Mouse (Mus musculus): ENCODE measurements at regions not wholly inside any gene's neighbourhood (a gene's known extent, or its start where the extent isn't known, plus 50 kb on each side); places are given as distances from the start of the nearest gene placed in this dataset.
"Not testable (repeated sequence)": the region's sequence is repeated elsewhere in the genome, so short reads cannot be mapped to it uniquely, and the experiment has no call there.

GRCm38 (mm10) chr17:79977154-79977571, 81.2 kb upstream of the Atl2 start:
- H3K4me3 ChIP-seq (ENCODE audit: low read depth, low read length): no peak overlapping the region
- no peak overlapping the region for H3K4me2 ChIP-seq
- ATAC-seq (ENCODE audit: insufficient read depth) (peak; percentile 67), DNase-seq (peak; percentile 80)
- no peaks in the 10 kb centered on the region for H3K36me3 ChIP-seq (ENCODE audit: insufficient read depth)
- no peak for TF ChIP-seq CTCF (IDR thresholded peaks at IDR 0.05; ENCODE audit: low read depth)
- H3K9me3 ChIP-seq (ENCODE audit: low read depth, low read length): no peaks in the 10 kb centered on the region
- H3K27me3 ChIP-seq (ENCODE audit: insufficient read depth, low read length): no peaks in the 10 kb centered on the region
- no peak overlapping the region for H3K27ac ChIP-seq (ENCODE audit: low read depth)
- peaks cover 3% of the 10 kb centered on the region for H3K4me1 ChIP-seq (ENCODE audit: insufficient read depth)
- 34% methylated on average over 3 of the region's 3 CpGs for WGBS
- no peak overlapping the region for H3K9ac ChIP-seq

DNA sequence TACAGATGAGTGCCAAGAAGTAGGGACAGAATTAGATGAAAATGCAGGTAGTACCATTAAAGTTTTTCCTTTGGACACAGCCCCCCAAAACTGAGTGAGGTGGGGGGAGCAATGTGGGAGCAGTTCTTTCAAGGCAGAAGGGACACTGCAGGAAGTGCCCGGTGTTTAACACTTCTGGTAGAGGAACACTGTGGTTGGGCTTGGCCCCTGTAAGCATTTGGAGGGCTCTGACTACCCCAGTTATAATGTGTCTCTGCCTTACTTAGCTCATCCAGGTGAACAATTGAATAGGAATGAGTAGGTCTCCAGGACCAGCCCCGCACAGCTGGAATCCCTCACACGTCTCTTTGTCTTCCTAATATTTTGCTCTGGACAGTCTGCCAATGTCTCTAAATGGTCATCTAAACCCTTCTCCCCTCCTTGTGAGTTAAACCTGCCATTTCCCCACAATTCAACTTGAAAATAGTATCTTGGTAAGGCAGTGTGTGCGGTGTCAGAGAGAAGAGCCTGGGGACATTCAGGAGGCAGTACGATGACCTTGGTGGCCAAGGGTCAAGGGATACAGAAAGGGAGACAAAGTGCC, 80.7 kb upstream of the Atl2 start:
- H3K4me1 ChIP-seq (ENCODE audit: insufficient read depth): peaks cover 3% of the 10 kb centered on the region
- peak overlapping the region; percentile 38 for H3K4me2 ChIP-seq
- no peaks in the 10 kb centered on the region for H3K27me3 ChIP-seq (ENCODE audit: insufficient read depth, low read length)
- no peaks in the 10 kb centered on the region for H3K9me3 ChIP-seq (ENCODE audit: low read depth, low read length)
- no peak for TF ChIP-seq CTCF (IDR thresholded peaks at IDR 0.05; ENCODE audit: low read depth)
- H3K36me3 ChIP-seq (ENCODE audit: insufficient read depth): no peaks in the 10 kb centered on the region
- H3K27ac ChIP-seq (ENCODE audit: low read depth): no peak overlapping the region
- WGBS: 66% methylated on average over 5 of the region's 5 CpGs
- ATAC-seq (ENCODE audit: insufficient read depth): no peak; the same call in 1 of the 2 replicates
- H3K9ac ChIP-seq: no peak overlapping the region
- DNase-seq: no peak
- H3K4me3 ChIP-seq (ENCODE audit: low read depth, low read length): no peak overlapping the region

DNA sequence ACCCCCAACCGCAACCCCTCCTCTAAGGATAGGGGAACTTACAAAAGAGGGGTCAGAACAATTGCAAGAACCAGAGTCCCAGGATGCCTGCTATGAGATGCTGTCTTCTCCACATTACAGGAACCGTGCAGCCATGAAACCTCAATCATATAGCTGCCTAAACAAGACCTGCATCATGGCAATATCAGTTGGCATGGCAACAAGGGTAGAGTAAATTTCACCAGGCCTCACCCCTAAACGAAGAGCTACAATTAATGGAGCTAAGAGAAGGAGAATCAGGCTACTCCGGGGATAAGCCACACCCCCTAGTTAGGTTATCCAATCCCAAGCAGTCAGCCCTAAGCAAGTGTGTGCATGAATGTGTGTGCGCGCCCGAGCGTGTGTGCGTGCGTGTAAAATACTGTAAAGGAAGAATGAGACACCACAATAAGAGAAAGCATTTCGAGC, 80.1 kb upstream of the Atl2 start:
- no peaks in the 10 kb centered on the region for H3K27me3 ChIP-seq (ENCODE audit: insufficient read depth, low read length)
- peaks cover 3% of the 10 kb centered on the region for H3K4me1 ChIP-seq (ENCODE audit: insufficient read depth)
- ATAC-seq (ENCODE audit: insufficient read depth) (peak; percentile 52; the same call in 1 of the 2 replicates), DNase-seq (peak; percentile 40)
- no peaks in the 10 kb centered on the region for H3K36me3 ChIP-seq (ENCODE audit: insufficient read depth)
- WGBS: 23% methylated on average over 11 of the region's 11 CpGs
- H3K9ac ChIP-seq: no peak overlapping the region
- no peak for TF ChIP-seq CTCF (IDR thresholded peaks at IDR 0.05; ENCODE audit: low read depth)
- no peaks in the 10 kb centered on the region for H3K9me3 ChIP-seq (ENCODE audit: low read depth, low read length)
- peak overlapping the region; percentile 38 for H3K4me2 ChIP-seq
- no peak overlapping the region for H3K4me3 ChIP-seq (ENCODE audit: low read depth, low read length)
- H3K27ac ChIP-seq (ENCODE audit: low read depth): no peak overlapping the region

GRCm38 (mm10) chr17:79975150-79975757, 79.3 kb upstream of the Atl2 start:
- H3K4me1 ChIP-seq (ENCODE audit: insufficient read depth); H3K27ac ChIP-seq (ENCODE audit: low read depth); ATAC-seq (ENCODE audit: insufficient read depth); H3K4me3 ChIP-seq (ENCODE audit: low read depth, low read length); H3K9me3 ChIP-seq (ENCODE audit: low read depth, low read length); H3K27me3 ChIP-seq (ENCODE audit: insufficient read depth, low read length); H3K36me3 ChIP-seq (ENCODE audit: insufficient read depth); H3K9ac ChIP-seq: not testable (repeated sequence)
- WGBS: 20% methylated on average over 16 of the region's 16 CpGs
- peak overlapping the region; percentile 38 for H3K4me2 ChIP-seq
- DNase-seq: peak; percentile 36

DNA sequence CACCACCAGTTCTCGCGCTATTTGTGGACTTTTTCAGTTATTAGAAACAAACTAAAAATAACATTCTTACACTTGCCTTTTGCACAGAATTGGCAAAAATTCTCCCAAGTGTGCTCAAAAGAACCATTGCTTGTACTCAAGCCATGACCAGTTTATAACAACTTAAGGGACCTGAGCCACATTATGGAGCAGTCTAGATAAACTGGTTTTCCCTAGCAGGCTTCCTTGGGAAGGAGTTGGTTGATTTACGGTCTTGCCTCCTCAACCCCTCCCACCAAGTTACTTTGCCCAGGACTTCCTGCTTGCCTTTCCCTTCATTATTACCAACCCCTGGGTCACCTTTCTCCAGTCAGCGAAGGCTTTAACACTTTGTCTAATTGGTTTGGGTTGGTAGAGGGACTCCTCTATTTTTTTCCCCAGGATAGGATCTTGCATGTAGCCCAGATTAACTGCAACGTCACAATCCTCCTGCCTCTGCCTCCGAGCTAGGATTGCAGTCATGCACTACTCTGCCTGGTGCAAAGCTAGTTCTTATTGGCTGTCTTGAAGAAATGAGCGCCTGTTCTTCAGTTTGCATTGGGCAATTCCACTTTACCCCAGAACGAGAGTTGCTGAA, 75.9 kb upstream of the Atl2 start:
- H3K4me1 ChIP-seq (ENCODE audit: insufficient read depth): peaks cover 15% of the 10 kb centered on the region
- H3K9ac ChIP-seq: no peak overlapping the region

GRCm38 (mm10) chr17:79969500-79969972, 73.6 kb upstream of the Atl2 start:
- Histone ChIP-seq H3K9me3 (ENCODE audit: low read depth, low read length) (no peaks in the 10 kb centered on the region), H3K4me1 (ENCODE audit: insufficient read depth) (peaks cover 15% of the 10 kb centered on the region), H3K27ac (ENCODE audit: low read depth) (peak overlapping the region; percentile 19; the same call in 1 of the 2 replicates), H3K4me2 (peak overlapping the region; percentile 31; the same call in 1 of the 2 replicates), H3K4me3 (ENCODE audit: low read depth, low read length) (no peak overlapping the region), H3K36me3 (ENCODE audit: insufficient read depth) (no peaks in the 10 kb centered on the region), H3K27me3 (ENCODE audit: insufficient read depth, low read length) (no peaks in the 10 kb centered on the region), H3K9ac (no peak overlapping the region)
- no peak for TF ChIP-seq CTCF (IDR thresholded peaks at IDR 0.05; ENCODE audit: low read depth)
- DNase-seq: peak; percentile 33
- peak; percentile 39; the same call in 1 of the 2 replicates for ATAC-seq (ENCODE audit: insufficient read depth)
- WGBS: 10% methylated on average over 7 of the region's 7 CpGs

More for the DNA sequence above, 75.9 kb upstream of the Atl2 start:
- no peak for DNase-seq
- Histone ChIP-seq H3K27me3 (ENCODE audit: insufficient read depth, low read length) (no peaks in the 10 kb centered on the region), H3K4me2 (no peak overlapping the region), H3K9me3 (ENCODE audit: low read depth, low read length) (no peaks in the 10 kb centered on the region), H3K36me3 (ENCODE audit: insufficient read depth) (no peaks in the 10 kb centered on the region), H3K27ac (ENCODE audit: low read depth) (no peak overlapping the region), H3K4me3 (ENCODE audit: low read depth, low read length) (no peak overlapping the region)
- 76% methylated on average over 8 of the region's 8 CpGs for WGBS
- no peak for TF ChIP-seq CTCF (IDR thresholded peaks at IDR 0.05; ENCODE audit: low read depth)
- no peak for ATAC-seq (ENCODE audit: insufficient read depth)

GRCm38 (mm10) chr17:79968819-79969218, 72.9 kb upstream of the Atl2 start:
- no peak overlapping the region for H3K4me3 ChIP-seq (ENCODE audit: low read depth, low read length)
- 62% methylated on average over 9 of the region's 9 CpGs for WGBS
- peak overlapping the region; percentile 19; the same call in 1 of the 2 replicates for H3K27ac ChIP-seq (ENCODE audit: low read depth)
- H3K4me2 ChIP-seq: no peak overlapping the region
- no peaks in the 10 kb centered on the region for H3K27me3 ChIP-seq (ENCODE audit: insufficient read depth, low read length)
- no peaks in the 10 kb centered on the region for H3K9me3 ChIP-seq (ENCODE audit: low read depth, low read length)
- H3K4me1 ChIP-seq (ENCODE audit: insufficient read depth): peaks cover 15% of the 10 kb centered on the region
- DNase-seq: peak; percentile 32
- H3K9ac ChIP-seq: no peak overlapping the region
- TF ChIP-seq CTCF (IDR thresholded peaks at IDR 0.05; ENCODE audit: low read depth): no peak
- 0 out of 2 replicates have a peak, but pooled peaks have one; percentile 16 for ATAC-seq (ENCODE audit: insufficient read depth)
- no peaks in the 10 kb centered on the region for H3K36me3 ChIP-seq (ENCODE audit: insufficient read depth)

Measured in lung, embryonic 14.5 days (tissue).